Mouse (Mus musculus): ENCODE measurements at regions not wholly inside any gene's neighbourhood (a gene's known extent, or its start where the extent isn't known, plus 50 kb on each side); places are given as distances from the start of the nearest gene placed in this dataset.

- no peaks in the 10 kb centered on the region for H3K36me3 ChIP-seq (replicated peaks in 1 of 2; ENCODE audit: control insufficient read depth in 1 of 2, insufficient read depth in 1 of 2, low read length in 1 of 2)
- dilution Hi-C loops (cut with MboI; ENCODE audit: extremely low pct_ligation_motif_present, extremely low pct_unique_long_range_greater_than_20kb, low sequenced_read_pairs): no loop called here
- H3K4me3 ChIP-seq (replicated peaks in 1 of 3; ENCODE audit: low read depth in 2 of 3, low read length in 2 of 3, poor library complexity in 1 of 3): no peak overlapping the region
- no peaks in the 10 kb centered on the region for H3K27me3 ChIP-seq (replicated peaks)
- H3K4me2 ChIP-seq (ENCODE audit: insufficient read depth, low read depth, poor library complexity, severe bottlenecking): no peak overlapping the region
- TF ChIP-seq KAT2A (IDR thresholded peaks at IDR 0.05; ENCODE audit: insufficient replicate concordance, low read length): no peak
- TF ChIP-seq PAX5 (IDR thresholded peaks at IDR 0.05; ENCODE audit: low read length): no peak
- no peak for TF ChIP-seq ZC3H11A (IDR thresholded peaks at IDR 0.05; ENCODE audit: low read depth, low read length)
- no peak for TF ChIP-seq MAX (IDR thresholded peaks at IDR 0.05; ENCODE audit: low read length)
- TF ChIP-seq USF1 (IDR thresholded peaks at IDR 0.05; ENCODE audit: low read depth, low read length): no peak
- no peak for TF ChIP-seq MXI1 (IDR thresholded peaks at IDR 0.05; ENCODE audit: low read depth, low read length)
- no peak for TF ChIP-seq JUND (conservative IDR thresholded peaks at IDR 0.05; ENCODE audit: low read depth, low read length)
- no peak for TF ChIP-seq UBTF (IDR thresholded peaks at IDR 0.05; ENCODE audit: low read depth, low read length)
- TF ChIP-seq MEF2A (IDR thresholded peaks at IDR 0.05; ENCODE audit: borderline replicate concordance, low read depth, low read length): no peak
- no peak for TF ChIP-seq HCFC1 (IDR thresholded peaks at IDR 0.05; ENCODE audit: low read depth, low read length)
- no peak for TF ChIP-seq EP300 (IDR thresholded peaks at IDR 0.05; ENCODE audit: low read length)
- TF ChIP-seq TCF12 (IDR thresholded peaks at IDR 0.05; ENCODE audit: low read depth, low read length): no peak
- no peak for TF ChIP-seq ZMIZ1 (IDR thresholded peaks at IDR 0.05; ENCODE audit: low read depth, low read length)
- TF ChIP-seq GABPA (IDR thresholded peaks at IDR 0.05; ENCODE audit: insufficient replicate concordance, low read depth, low read length): no peak
- no peak for TF ChIP-seq CHD1 (IDR thresholded peaks at IDR 0.05; ENCODE audit: low read depth, low read length)
- H3K4me1 ChIP-seq (ENCODE audit: control insufficient read depth in 1 of 2, insufficient read depth in 2 of 2): peaks cover 15 to 32% of the 10 kb centered on the region in 2 experiments
- no peak for DNase-seq (ENCODE audit: extremely low read depth)
- no peaks in the 10 kb centered on the region for H3K9me3 ChIP-seq (replicated peaks; ENCODE audit: low read length)
- no peak overlapping the region for H3K27ac ChIP-seq (ENCODE audit: insufficient read depth, low read depth)
- no peaks in the 10 kb centered on the region for H3K79me2 ChIP-seq (replicated peaks; ENCODE audit: control insufficient read depth, extremely low read depth, insufficient read depth, poor library complexity, severe bottlenecking)
- in situ Hi-C loops (cut with MboI; ENCODE audit: low pct_ligation_motif_present, low pct_unique_long_range_greater_than_20kb, low sequenced_read_pairs): no loop called here
- H3K9ac ChIP-seq (ENCODE audit: insufficient read depth, low read depth): no peak overlapping the region
These were observed 70.4 kb downstream of the Phlda1 start for GRCm38 (mm10) chr10:111576395-111577069.

- dilution Hi-C loops (cut with MboI; ENCODE audit: extremely low pct_ligation_motif_present, extremely low pct_unique_long_range_greater_than_20kb, low sequenced_read_pairs): no loop called here
- no peaks in the 10 kb centered on the region for H3K36me3 ChIP-seq (replicated peaks in 1 of 2; ENCODE audit: control insufficient read depth in 1 of 2, insufficient read depth in 1 of 2, low read length in 1 of 2)
- DNase-seq (ENCODE audit: extremely low read depth): no peak
These were observed 72.5 kb downstream of the Phlda1 start for GRCm38 (mm10) chr10:111578536-111578935.

More at GRCm38 (mm10) chr10:111578536-111578935, 72.5 kb downstream of the Phlda1 start:
- in situ Hi-C loops (cut with MboI; ENCODE audit: low pct_ligation_motif_present, low pct_unique_long_range_greater_than_20kb, low sequenced_read_pairs): no loop called here
- Histone ChIP-seq H3K79me2 (replicated peaks; ENCODE audit: control insufficient read depth, extremely low read depth, insufficient read depth, poor library complexity, severe bottlenecking) (no peaks in the 10 kb centered on the region), H3K9ac (ENCODE audit: insufficient read depth, low read depth) (no peak overlapping the region), H3K4me2 (ENCODE audit: insufficient read depth, low read depth, poor library complexity, severe bottlenecking) (no peak overlapping the region), H3K4me1 (ENCODE audit: control insufficient read depth in 1 of 2, insufficient read depth in 2 of 2) (peaks cover 15 to 32% of the 10 kb centered on the region in 2 experiments), H3K4me3 (replicated peaks in 1 of 3; ENCODE audit: low read depth in 2 of 3, low read length in 2 of 3, poor library complexity in 1 of 3) (no peak overlapping the region), H3K9me3 (replicated peaks; ENCODE audit: low read length) (no peaks in the 10 kb centered on the region), H3K27me3 (replicated peaks) (no peaks in the 10 kb centered on the region), H3K27ac (ENCODE audit: insufficient read depth, low read depth) (no peak overlapping the region)
- TF ChIP-seq JUN (IDR thresholded peaks at IDR 0.05; ENCODE audit: insufficient read depth, low read depth, low read length): no peak
- TF ChIP-seq RCOR1 (conservative IDR thresholded peaks at IDR 0.05; ENCODE audit: low read depth, low read length): no peak
- no peak for TF ChIP-seq KAT2A (IDR thresholded peaks at IDR 0.05; ENCODE audit: insufficient replicate concordance, low read length)
- TF ChIP-seq NELFE (IDR thresholded peaks at IDR 0.05; ENCODE audit: low read depth, low read length): no peak
- TF ChIP-seq POLR2A (IDR thresholded peaks at IDR 0.05; ENCODE audit: low read depth, low read length): no peak
